Mouse (Mus musculus): Measurements from ENCODE around the gene Sipa1l3.

Sipa1l3 gene

GRCm38 (mm10) chr7:29480183-29480582 is 38.3 kb downstream of the Sipa1l3 start:
- no peak for DNase-seq

- DNase-seq = no peak
Measured at GRCm38 (mm10) chr7:29475005-29475404, 43.4 kb downstream of the Sipa1l3 start.

GRCm38 (mm10) chr7:29471309-29471708 is 47.1 kb downstream of the Sipa1l3 start:
- DNase-seq = peak in 1 of 2 experiments; percentile 68

- peak; percentile 49 to 58 for DNase-seq
Measured at GRCm38 (mm10) chr7:29469602-29470344, 48.7 kb downstream of the Sipa1l3 start.

GRCm38 (mm10) chr7:29468593-29468992 is 49.8 kb downstream of the Sipa1l3 start:
- DNase-seq = no peak

GRCm38 (mm10) chr7:29466585-29466984 is 51.9 kb downstream of the Sipa1l3 start:
- DNase-seq = no peak

GRCm38 (mm10) chr7:29465736-29466135 is 52.7 kb downstream of the Sipa1l3 start:
- no peak for DNase-seq

GRCm38 (mm10) chr7:29462820-29463219 is 55.6 kb downstream of the Sipa1l3 start:
- no peak for DNase-seq

GRCm38 (mm10) chr7:29462178-29462577 is 56.3 kb downstream of the Sipa1l3 start:
- DNase-seq = no peak

GRCm38 (mm10) chr7:29461557-29461956 is 56.9 kb downstream of the Sipa1l3 start:
- peak; percentile 56 to 83 for DNase-seq

GRCm38 (mm10) chr7:29458889-29459740 is 59.3 kb downstream of the Sipa1l3 start:
- DNase-seq = peak; percentile 38 to 58

GRCm38 (mm10) chr7:29457772-29458171 is 60.7 kb downstream of the Sipa1l3 start:
- DNase-seq = peak; percentile 52 to 75

- DNase-seq = no peak
Measured at GRCm38 (mm10) chr7:29456716-29457115, 61.7 kb downstream of the Sipa1l3 start.

- DNase-seq = no peak
Measured at GRCm38 (mm10) chr7:29455591-29455990, 62.9 kb downstream of the Sipa1l3 start.

- DNase-seq = no peak
Measured at GRCm38 (mm10) chr7:29454965-29455364, 63.5 kb downstream of the Sipa1l3 start.

GRCm38 (mm10) chr7:29452991-29453741 is 65.3 kb downstream of the Sipa1l3 start:
- peak; percentile 88 to 95 for DNase-seq

- DNase-seq = no peak
Measured at GRCm38 (mm10) chr7:29452381-29452780, 66.1 kb downstream of the Sipa1l3 start.

GRCm38 (mm10) chr7:29450175-29450574 is 68.3 kb downstream of the Sipa1l3 start:
- peak; percentile 42 to 70 for DNase-seq

- DNase-seq = no peak
Measured at GRCm38 (mm10) chr7:29448830-29449229, 69.6 kb downstream of the Sipa1l3 start.

GRCm38 (mm10) chr7:29447147-29447829 is 71.2 kb downstream of the Sipa1l3 start:
- no peak for DNase-seq

GRCm38 (mm10) chr7:29446156-29446555 is 72.3 kb downstream of the Sipa1l3 start:
- DNase-seq = no peak

GRCm38 (mm10) chr7:29444527-29444926 is 73.9 kb downstream of the Sipa1l3 start:
- no peak for DNase-seq

GRCm38 (mm10) chr7:29444070-29444469 is 74.4 kb downstream of the Sipa1l3 start:
- DNase-seq = no peak
